In genomic region chr1:38027301-38027700, GRCm38 (mm10) we compare ENCODE assay signal across 24 mouse cellular contexts. TPM values are rescaled to one million over a fixed set of nuclear protein-coding genes. Genes with fewer than 3 reads are reported as not detected.
DNase-seq lines count a peak whose midpoint lies in the region; ATAC-seq and TF ChIP-seq lines count a peak whose summit lies in the region.
"Had no signal": no experiment of that assay in that cellular context is flagged by ENCODE, and none has a peak within 500 bp of the region (broad histone marks: within the 10 kb centered on the region; RNA-seq: fewer than 3 reads in every experiment).

No protein-coding gene starts in this region.

- peak; percentile 67 for DNase-seq in heart, adult 11 months
- no peak for DNase-seq in heart, postnatal 36 days
- peak; percentile 35 for DNase-seq in lung, postnatal 0 days (ENCODE audit: low spot score)
- no peak for DNase-seq in lung, postnatal 4 days
- peak; percentile 66 for DNase-seq in lung, postnatal 36 days
- no peak for DNase-seq in lung, postnatal 14 days
- DNase-seq: adrenal gland, adult 8-10 months; adrenal gland, postnatal 14 days; adrenal gland, postnatal 36 days; B cell, adult 2 months; cerebellum, adult 11-12 months; cerebellum, adult 2 months; cerebellum, adult 9-10 months; cerebellum, postnatal 10 days; cerebellum, postnatal 25 days had no signal

- TF ChIP-seq EP300 in lung, postnatal 0 days (IDR thresholded peaks at IDR 0.05): no peak

- H3K36me3 ChIP-seq in lung, postnatal 0 days (ENCODE audit: insufficient read depth, low read length): peaks cover 11% of the 10 kb centered on the region; the same call in 1 of the 2 replicates

- peak; percentile 68 for ATAC-seq in lung, postnatal 0 days
- ATAC-seq: activated CD4-positive, CD25-positive, alpha-beta regulatory T cell, adult 4 months; CD4-positive, CD25-positive, alpha-beta regulatory T cell, adult 4 months; forebrain, embryonic 13.5 days; forebrain, embryonic 15.5 days; Patski had no signal

- H3K4me3 ChIP-seq in lung, postnatal 0 days (ENCODE audit: low read depth, low read length): no peak overlapping the region
- H3K4me3 ChIP-seq: embryonic facial prominence, embryonic 10.5 days; embryonic facial prominence, embryonic 12.5 days; forebrain, embryonic 13.5 days; forebrain, embryonic 15.5 days had no signal

- 81% methylated on average over 7 of the region's 7 CpGs for WGBS in lung, postnatal 0 days

- 0 out of 2 replicates have a peak overlapping the region, but pooled peaks have one; percentile 6 for H3K27ac ChIP-seq in lung, postnatal 0 days (ENCODE audit: low read length)
- H3K27ac ChIP-seq: embryonic facial prominence, embryonic 10.5 days; embryonic facial prominence, embryonic 12.5 days; forebrain, embryonic 13.5 days; forebrain, embryonic 15.5 days had no signal

- no peak overlapping the region for H3K4me2 ChIP-seq in lung, postnatal 0 days (replicated peaks; ENCODE audit: low read depth, low read length)
- H3K4me2 ChIP-seq: embryonic facial prominence, embryonic 12.5 days; forebrain, embryonic 13.5 days; forebrain, embryonic 15.5 days had no signal

- H3K9ac ChIP-seq in lung, postnatal 0 days (replicated peaks; ENCODE audit: low read depth): no peak overlapping the region
- H3K9ac ChIP-seq: embryonic facial prominence, embryonic 12.5 days; forebrain, embryonic 13.5 days; forebrain, embryonic 15.5 days had no signal

- no peak for TF ChIP-seq CTCF in lung, postnatal 0 days (IDR thresholded peaks at IDR 0.05)

- H3K9me3 ChIP-seq in lung, postnatal 0 days (ENCODE audit: low read length): no peaks in the 10 kb centered on the region
- H3K9me3 ChIP-seq: embryonic facial prominence, embryonic 10.5 days; embryonic facial prominence, embryonic 12.5 days; forebrain, embryonic 13.5 days; forebrain, embryonic 15.5 days; G1E had no signal

- H3K27me3 ChIP-seq in lung, postnatal 0 days (replicated peaks; ENCODE audit: insufficient read depth, low read length): no peaks in the 10 kb centered on the region
- H3K27me3 ChIP-seq: CH12.LX; embryonic facial prominence, embryonic 12.5 days; forebrain, embryonic 13.5 days; forebrain, embryonic 15.5 days; Patski had no signal

- intact Hi-C loops in heart, postnatal 36 days (cut with DNase I): no loop called here

- no peaks in the 10 kb centered on the region for H3K4me1 ChIP-seq in lung, postnatal 0 days (ENCODE audit: insufficient read depth, low read depth, low read length)
- H3K4me1 ChIP-seq: embryonic facial prominence, embryonic 10.5 days; embryonic facial prominence, embryonic 12.5 days; forebrain, embryonic 13.5 days; forebrain, embryonic 15.5 days had no signal

RNA-seq across cellular contexts. Expression of gene Eif5b, which starts 29.5 kb away (rescaled TPM):
- 10 to 100 TPM; 46.6 to 47.1 TPM for total RNA-seq in heart, postnatal 36 days (2021)
- 16.0 and 18.6 TPM in 2 replicates for polyA plus RNA-seq in lung, postnatal 0 days (2015; fragmentation: Nextera tagmentation; extraction: Ambion mirVana)

RNA-seq across cellular contexts. Expression of gene Txndc9, which starts 29.6 kb away (rescaled TPM):
- total RNA-seq in heart, postnatal 36 days (2021): 10 to 100 TPM; 46.8 to 54.5 TPM
- polyA plus RNA-seq in lung, postnatal 0 days (2015; fragmentation: Nextera tagmentation; extraction: Ambion mirVana): 93.3 and 101 TPM in 2 replicates

Comparison
In these comparisons a context has a peak if more than half of its experiments do, and no peak if none do; other contexts are left out.
1. DNase-seq: peak in heart, adult 11 months (single experiment), lung, postnatal 0 days (single experiment) and lung, postnatal 36 days (single experiment); none in heart, postnatal 36 days (0 of 2), lung, postnatal 4 days (0 of 2) and lung, postnatal 14 days (single experiment).